In the genomic region with DNA sequence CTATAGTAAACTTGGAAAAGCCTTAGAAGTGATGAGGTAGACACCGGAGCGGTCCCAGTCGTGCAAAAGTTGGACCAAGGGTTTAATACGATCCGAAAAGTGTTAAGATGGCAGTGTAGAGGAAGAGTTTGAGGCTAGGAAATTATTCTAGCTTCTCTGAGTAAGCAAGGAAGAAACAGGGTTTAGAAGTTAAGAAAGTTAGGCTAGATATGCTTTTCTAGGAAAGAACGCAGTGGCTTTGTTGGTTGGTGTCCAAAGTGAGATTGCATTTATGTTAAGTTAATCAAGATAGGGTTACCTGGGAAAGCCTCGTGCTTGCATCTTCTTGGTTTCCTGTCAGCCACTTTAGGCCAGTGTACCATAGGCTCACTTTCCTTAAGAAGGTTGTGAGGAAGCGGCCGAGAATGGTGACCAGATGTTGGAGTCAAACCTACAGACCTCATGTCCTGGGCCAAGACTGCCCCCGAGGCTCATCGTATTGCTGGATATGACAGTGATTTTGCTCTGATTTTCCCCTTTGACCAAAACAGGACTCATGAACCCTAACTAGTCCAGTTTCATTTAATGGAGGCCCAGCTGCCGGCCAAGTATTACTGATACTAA, we compare ENCODE assay signal across 8 mouse cellular contexts. TPM values are rescaled to one million over a fixed set of nuclear protein-coding genes. Genes with fewer than 3 reads are reported as not detected.
DNase-seq lines count a peak whose midpoint lies in the region; ATAC-seq and TF ChIP-seq lines count a peak whose summit lies in the region.

No protein-coding gene starts in this region.

- no peaks in the 10 kb centered on the region for H3K27me3 ChIP-seq in heart, embryonic 11.5 days (ENCODE audit: control insufficient read depth, insufficient read depth, low read length)
- no peaks in the 10 kb centered on the region for H3K27me3 ChIP-seq in E14TG2a.4 (ENCODE audit: insufficient read depth, low read length)
- H3K27me3 ChIP-seq in forebrain, embryonic 15.5 days, result no peaks in the 10 kb centered on the region
- no peaks in the 10 kb centered on the region for H3K27me3 ChIP-seq in liver, embryonic 16.5 days (ENCODE audit: control insufficient read depth, insufficient read depth, low read depth, low read length)

- peak overlapping the region; percentile 93 for H3K9ac ChIP-seq in heart, embryonic 11.5 days (ENCODE audit: low read depth, low read length)
- H3K9ac ChIP-seq in forebrain, embryonic 15.5 days (replicated peaks), result peak overlapping the region; percentile 96
- H3K9ac ChIP-seq in liver, embryonic 16.5 days (ENCODE audit: low read depth, low read length), result peak overlapping the region; percentile 90

- intact Hi-C loops in heart, postnatal 14 days (cut with DNase I), result loop anchor here (2.0 to 5.0 kb wide), 2 partner anchors 49 to 63 kb away; a partner anchor contains a TSS
- intact Hi-C loops in left cerebral cortex, postnatal 25 days (cut with DNase I), result loop anchor here (2.0 kb wide), 1 partner anchor 75 kb away; no protein-coding TSS in a partner anchor

- H3K4me3 ChIP-seq in heart, embryonic 11.5 days (ENCODE audit: low read depth, low read length), result peak overlapping the region; percentile 76
- peak overlapping the region; percentile 91 for H3K4me3 ChIP-seq in E14TG2a.4 (replicated peaks; ENCODE audit: low read length)
- peak overlapping the region; percentile 84 for H3K4me3 ChIP-seq in forebrain, embryonic 15.5 days
- H3K4me3 ChIP-seq in liver, embryonic 16.5 days (ENCODE audit: low read depth, low read length), result peak overlapping the region; percentile 86

- no peaks in the 10 kb centered on the region for H3K9me3 ChIP-seq in heart, embryonic 11.5 days (replicated peaks; ENCODE audit: control insufficient read depth, low read length)
- H3K9me3 ChIP-seq in E14TG2a.4 (ENCODE audit: low read length), result no peaks in the 10 kb centered on the region
- no peaks in the 10 kb centered on the region for H3K9me3 ChIP-seq in forebrain, embryonic 15.5 days
- no peaks in the 10 kb centered on the region for H3K9me3 ChIP-seq in liver, embryonic 16.5 days (replicated peaks; ENCODE audit: control insufficient read depth, low read length)

- H3K36me3 ChIP-seq in heart, embryonic 11.5 days (ENCODE audit: control insufficient read depth, insufficient read depth, low read length), result peaks cover 25% of the 10 kb centered on the region
- peaks cover 47% of the 10 kb centered on the region for H3K36me3 ChIP-seq in E14TG2a.4 (ENCODE audit: insufficient read depth, low read length)
- H3K36me3 ChIP-seq in forebrain, embryonic 15.5 days, result peaks cover 33% of the 10 kb centered on the region
- peaks cover 27% of the 10 kb centered on the region for H3K36me3 ChIP-seq in liver, embryonic 16.5 days (ENCODE audit: control insufficient read depth, insufficient read depth)

- no peak for DNase-seq in heart, postnatal 14 days
- DNase-seq in frontal cortex, adult 2 months (ENCODE audit: extremely low spot score in 1 of 2, low spot score in 1 of 2), result no peak
- no peak for DNase-seq in left cerebral cortex, postnatal 25 days (ENCODE audit: low spot score in 2 of 2)
- no peak for DNase-seq in B cell, adult 2 months

- peak overlapping the region; percentile 76 for H3K4me2 ChIP-seq in heart, embryonic 11.5 days
- peak overlapping the region; percentile 66 for H3K4me2 ChIP-seq in forebrain, embryonic 15.5 days (replicated peaks)
- peak overlapping the region; percentile 86 for H3K4me2 ChIP-seq in liver, embryonic 16.5 days (ENCODE audit: low read depth, low read length)

- TF ChIP-seq CTCF in E14TG2a.4 (conservative IDR thresholded peaks at IDR 0.05; ENCODE audit: low read length), result no peak

- H3K27ac ChIP-seq in heart, embryonic 11.5 days (ENCODE audit: low read depth, low read length), result peak overlapping the region; percentile 96
- peak overlapping the region; percentile 94 for H3K27ac ChIP-seq in forebrain, embryonic 15.5 days (replicated peaks)
- peak overlapping the region; percentile 93 for H3K27ac ChIP-seq in liver, embryonic 16.5 days (ENCODE audit: low read length)

- peaks cover 13% of the 10 kb centered on the region for H3K4me1 ChIP-seq in heart, embryonic 11.5 days (ENCODE audit: control insufficient read depth, insufficient read depth, low read length)
- peaks cover 52% of the 10 kb centered on the region for H3K4me1 ChIP-seq in E14TG2a.4 (replicated peaks; ENCODE audit: low read depth, low read length)
- H3K4me1 ChIP-seq in forebrain, embryonic 15.5 days, result peaks cover 29% of the 10 kb centered on the region
- H3K4me1 ChIP-seq in liver, embryonic 16.5 days (ENCODE audit: control insufficient read depth, low read depth, low read length), result peaks cover 22% of the 10 kb centered on the region

- 21% methylated on average over 12 of the region's 12 CpGs for WGBS in heart, embryonic 11.5 days (ENCODE audit: insufficient replicate concordance)
- WGBS in forebrain, embryonic 15.5 days, result 25% methylated on average over 12 of the region's 12 CpGs
- WGBS in liver, embryonic 16.5 days (ENCODE audit: insufficient replicate concordance), result 15% methylated on average over 12 of the region's 12 CpGs

- no peak; the same call in 1 of the 2 replicates for ATAC-seq in heart, embryonic 11.5 days (replicated peaks; ENCODE audit: insufficient number of reproducible peaks, low FRiP score, low TSS enrichment)
- no peak for ATAC-seq in forebrain, embryonic 15.5 days (replicated peaks)
- ATAC-seq in liver, embryonic 16.5 days (ENCODE audit: low read depth), result no peak

RNA-seq across cellular contexts. Expression of a gene that starts 0.8 kb away (rescaled TPM):
- 18.7 and 20.1 TPM in 2 replicates for polyA plus RNA-seq in heart, embryonic 11.5 days (2014; fragmentation: Nextera tagmentation; extraction: Ambion mirVana)
- 10 to 100 TPM; 23.3 to 23.6 TPM for total RNA-seq in heart, postnatal 14 days (2021)
- polyA plus RNA-seq in forebrain, embryonic 15.5 days (2015; fragmentation: Nextera tagmentation; extraction: Ambion mirVana), result 26.5 and 26.9 TPM in 2 replicates
- 6.4 and 8.4 TPM in 2 replicates for polyA plus RNA-seq in liver, embryonic 16.5 days (2015; fragmentation: Nextera tagmentation; extraction: Ambion mirVana)
- polyA plus RNA-seq in frontal cortex, adult 2 months (2012; rRNA removed), result 71.1 and 76.2 TPM in 2 replicates
- total RNA-seq in left cerebral cortex, postnatal 25 days (2021), result 10 to 100 TPM; 39.0 to 46.6 TPM

RNA-seq across cellular contexts. Expression of a gene that starts 5.4 kb away (rescaled TPM):
- 0.13 and 0.58 TPM in 2 replicates for polyA plus RNA-seq in heart, embryonic 11.5 days (2014; fragmentation: Nextera tagmentation; extraction: Ambion mirVana)
- under 1 TPM; 0.49 to 0.60 TPM for total RNA-seq in heart, postnatal 14 days (2021)
- polyA plus RNA-seq in forebrain, embryonic 15.5 days (2015; fragmentation: Nextera tagmentation; extraction: Ambion mirVana), result 30.1 and 34.3 TPM in 2 replicates
- polyA plus RNA-seq in liver, embryonic 16.5 days (2015; fragmentation: Nextera tagmentation; extraction: Ambion mirVana), result 0.29 and 0.32 TPM in 2 replicates
- polyA plus RNA-seq in frontal cortex, adult 2 months (2012; rRNA removed), result 33.3 and 36.8 TPM in 2 replicates
- total RNA-seq in left cerebral cortex, postnatal 25 days (2021), result 10 to 100 TPM; 16.0 to 18.7 TPM

RNA-seq across cellular contexts. Expression of a gene that starts 11.9 kb away (rescaled TPM):
- polyA plus RNA-seq in heart, embryonic 11.5 days (2014; fragmentation: Nextera tagmentation; extraction: Ambion mirVana), result 82.8 and 88.3 TPM in 2 replicates
- total RNA-seq in heart, postnatal 14 days (2021), result 10 to 100 TPM; 47.2 to 48.7 TPM
- 116 and 120 TPM in 2 replicates for polyA plus RNA-seq in forebrain, embryonic 15.5 days (2015; fragmentation: Nextera tagmentation; extraction: Ambion mirVana)
- polyA plus RNA-seq in liver, embryonic 16.5 days (2015; fragmentation: Nextera tagmentation; extraction: Ambion mirVana), result 47.5 and 49.0 TPM in 2 replicates
- polyA plus RNA-seq in frontal cortex, adult 2 months (2012; rRNA removed), result 95.7 and 97.7 TPM in 2 replicates
- total RNA-seq in left cerebral cortex, postnatal 25 days (2021), result 10 to 100 TPM; 67.1 to 70.2 TPM

RNA-seq across cellular contexts. Expression of a gene that starts 17.6 kb away (rescaled TPM):
- 11.9 and 13.7 TPM in 2 replicates for polyA plus RNA-seq in heart, embryonic 11.5 days (2014; fragmentation: Nextera tagmentation; extraction: Ambion mirVana)
- 1 to 10 TPM; 7.1 to 7.6 TPM for total RNA-seq in heart, postnatal 14 days (2021)
- 22.3 and 24.6 TPM in 2 replicates for polyA plus RNA-seq in forebrain, embryonic 15.5 days (2015; fragmentation: Nextera tagmentation; extraction: Ambion mirVana)
- 2.0 and 2.4 TPM in 2 replicates for polyA plus RNA-seq in liver, embryonic 16.5 days (2015; fragmentation: Nextera tagmentation; extraction: Ambion mirVana)
- polyA plus RNA-seq in frontal cortex, adult 2 months (2012; rRNA removed), result 77.0 and 78.8 TPM in 2 replicates
- total RNA-seq in left cerebral cortex, postnatal 25 days (2021), result 10 to 100 TPM; 61.6 to 64.9 TPM

RNA-seq across cellular contexts. Expression of a gene that starts 29.4 kb away (rescaled TPM):
- polyA plus RNA-seq in heart, embryonic 11.5 days (2014; fragmentation: Nextera tagmentation; extraction: Ambion mirVana), result 5.9 and 8.7 TPM in 2 replicates
- total RNA-seq in heart, postnatal 14 days (2021), result not detected
- polyA plus RNA-seq in forebrain, embryonic 15.5 days (2015; fragmentation: Nextera tagmentation; extraction: Ambion mirVana), result 0.06 and 0.10 TPM in 2 replicates
- 102 and 104 TPM in 2 replicates for polyA plus RNA-seq in liver, embryonic 16.5 days (2015; fragmentation: Nextera tagmentation; extraction: Ambion mirVana)
- polyA plus RNA-seq in frontal cortex, adult 2 months (2012; rRNA removed), result not detected in 2 replicates
- not detected for total RNA-seq in left cerebral cortex, postnatal 25 days (2021)

Comparison
In these comparisons a context has a peak if more than half of its experiments do, and no peak if none do; other contexts are left out.
1. RNA of a gene that starts 5.4 kb away (polyA plus RNA-seq): 33.3 to 36.8 TPM in frontal cortex, adult 2 months and 30.1 to 34.3 TPM in forebrain, embryonic 15.5 days; 0.29 to 0.32 TPM in liver, embryonic 16.5 days and 0.13 to 0.58 TPM in heart, embryonic 11.5 days; every median in the first group is over 10 times any median in the second.
2. Peak in every context shown above with its lines, with median percentiles within 50 percentile points of each other: H3K27ac ChIP-seq, H3K4me2 ChIP-seq, H3K4me3 ChIP-seq and H3K9ac ChIP-seq.